Mouse (Mus musculus) liver, embryonic 14.5 days (tissue): ENCODE data around the gene BC017158.

Experiments used
- CTCF ChIP-seq: IDR thresholded peaks from 2 replicates; pipeline ENCODE4 v1.5.1; 2016; ENCODE audit warnings: antibody characterized with exemption, low read depth, control low read depth
- EP300 ChIP-seq: IDR thresholded peaks from 2 replicates; pipeline ENCODE4 v1.6.1; 2016; ENCODE audit warnings: antibody characterized with exemption, low read depth

- TF ChIP-seq EP300 (no peak), CTCF (peak; percentile 89)
Observed at GRCm38 (mm10) chr7:128247443-128247842, 50.5 kb downstream of the BC017158 start.
